Mouse (Mus musculus) embryonic facial prominence, embryonic 12.5 days (tissue): ENCODE measurements at regions not wholly inside any gene's neighbourhood (a gene's known extent, or its start where the extent isn't known, plus 50 kb on each side); places are given as distances from the start of the nearest gene placed in this dataset.

Source experiments
- ATAC-seq: fragments of 200-750 bp; cut with Nextera tagmentation; 2 replicates; pipeline ENCODE4 v1.8.0; 2017; ENCODE audit not compliant: insufficient number of reproducible peaks, insufficient read depth, low FRiP score, low TSS enrichment
- H3K27ac ChIP-seq: fragments of 300-500 bp; sonication (generic); 2 replicates; pipeline ENCODE4 v1.5.1; 2016; ENCODE audit warnings: mild to moderate bottlenecking
- H3K27me3 ChIP-seq: fragments of 300-500 bp; sonication (generic); 2 replicates; pipeline ENCODE4 v1.6.1; 2016; ENCODE audit warnings: mild to moderate bottlenecking, moderate library complexity
- H3K36me3 ChIP-seq: fragments of 300-500 bp; sonication (generic); 2 replicates; pipeline ENCODE4 v1.6.1; 2016; ENCODE audit warnings: mild to moderate bottlenecking
- H3K4me1 ChIP-seq: fragments of 300-500 bp; sonication (generic); 2 replicates; pipeline ENCODE4 v1.6.1; 2016
- H3K4me2 ChIP-seq: fragments of 300-500 bp; sonication (generic); replicated peaks from 2 replicates; pipeline ENCODE4 v1.6.1; 2016; ENCODE audit warnings: mild to moderate bottlenecking, moderate library complexity
- H3K4me3 ChIP-seq: fragments of 300-500 bp; sonication (generic); 2 replicates; pipeline ENCODE4 v1.5.1; 2016; ENCODE audit warnings: mild to moderate bottlenecking
- H3K9ac ChIP-seq: fragments of 300-500 bp; sonication (generic); 2 replicates; pipeline ENCODE4 v1.6.1; 2016; ENCODE audit warnings: mild to moderate bottlenecking, moderate library complexity
- H3K9me3 ChIP-seq: fragments of 300-500 bp; sonication (generic); 2 replicates; pipeline ENCODE4 v1.6.1; 2016; ENCODE audit warnings: mild to moderate bottlenecking, moderate library complexity
- whole genome bisulfite sequencing: fragments of 180-500 bp; shearing (Covaris S2); methylation state at CpG from one replicate; pipeline ENCODE4 v1.1.7; 2016; 5-methylcytosine and 5-hydroxymethylcytosine counted together

DNA sequence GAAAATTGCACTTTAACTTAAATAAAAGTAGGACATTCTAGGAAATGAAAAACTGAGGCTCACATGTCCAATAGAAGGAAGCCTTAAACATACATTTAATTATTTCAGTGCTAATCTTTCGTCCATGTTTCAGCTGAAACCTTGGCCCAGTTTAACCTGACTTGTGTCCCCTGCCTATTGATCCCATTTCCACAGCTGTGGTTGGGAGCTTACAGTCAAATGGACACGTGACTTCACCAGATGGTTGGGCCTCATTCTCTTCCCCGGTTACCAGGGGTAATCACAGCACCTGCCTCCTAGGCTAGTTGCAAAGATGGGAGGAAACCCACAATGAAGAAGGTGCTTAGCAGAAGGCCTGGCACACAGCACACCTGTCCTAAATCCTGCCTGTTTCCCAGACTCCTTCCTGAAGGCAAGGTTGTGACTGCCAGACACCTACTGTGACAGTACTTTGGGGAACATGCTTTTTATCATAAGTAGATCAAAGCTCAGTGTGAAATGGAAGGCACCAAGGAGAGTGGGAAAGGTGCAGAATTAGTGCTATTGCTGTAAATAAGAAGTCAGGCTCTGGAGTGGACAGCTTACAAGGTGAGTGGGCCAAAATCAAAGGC lies 52.4 kb upstream of the Gadd45a start:
- H3K27ac ChIP-seq: no peak overlapping the region
- H3K27me3 ChIP-seq: no peaks in the 10 kb centered on the region
- no peak overlapping the region for H3K9ac ChIP-seq
- H3K4me1 ChIP-seq: no peaks in the 10 kb centered on the region
- no peak overlapping the region for H3K4me3 ChIP-seq
- H3K4me2 ChIP-seq: no peak overlapping the region
- WGBS: 71% methylated on average over 3 of the region's 3 CpGs
- no peaks in the 10 kb centered on the region for H3K9me3 ChIP-seq
- no peaks in the 10 kb centered on the region for H3K36me3 ChIP-seq
- no peak for ATAC-seq

- 65% methylated on average over 21 of the region's 21 CpGs for WGBS
- no peaks in the 10 kb centered on the region for H3K9me3 ChIP-seq
- H3K36me3 ChIP-seq: no peaks in the 10 kb centered on the region
- no peak overlapping the region for H3K9ac ChIP-seq
- H3K27me3 ChIP-seq: no peaks in the 10 kb centered on the region
- H3K4me3 ChIP-seq: no peak overlapping the region
- no peak overlapping the region for H3K27ac ChIP-seq
- ATAC-seq: no peak
- no peak overlapping the region for H3K4me2 ChIP-seq
- no peaks in the 10 kb centered on the region for H3K4me1 ChIP-seq
These were observed 51.6 kb upstream of the Gadd45a start for GRCm38 (mm10) chr6:67088741-67089455.

DNA sequence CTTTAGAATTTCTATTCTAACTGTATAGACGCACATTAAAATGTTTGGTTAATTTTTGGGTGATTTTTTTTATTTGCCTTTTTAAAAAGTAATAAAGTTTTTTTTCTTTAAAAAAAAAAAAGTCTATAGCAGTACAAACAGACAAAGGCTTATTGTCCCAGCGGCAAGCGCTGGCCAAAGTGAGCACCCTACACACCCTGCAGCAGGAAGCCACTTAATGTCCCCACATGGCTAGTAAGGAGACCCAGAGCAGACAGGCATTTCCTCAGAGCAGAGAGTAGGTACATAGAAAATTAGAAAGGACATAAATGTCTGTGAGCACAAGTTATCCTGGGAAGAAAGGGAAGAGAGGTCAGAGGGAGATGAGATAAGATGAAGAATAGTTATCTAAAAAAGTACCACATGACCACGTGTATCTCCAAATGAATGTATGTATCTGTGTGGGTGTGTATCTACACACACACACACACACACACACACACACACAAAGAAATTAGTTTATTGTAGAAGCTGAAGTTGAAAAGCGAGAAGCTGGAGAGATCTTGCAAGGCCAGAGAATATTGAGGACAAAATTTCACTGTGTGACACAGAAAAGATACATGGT lies 50.7 kb upstream of the Gadd45a start:
- Histone ChIP-seq H3K27me3 (no peaks in the 10 kb centered on the region), H3K9ac (no peak overlapping the region), H3K9me3 (no peaks in the 10 kb centered on the region), H3K36me3 (no peaks in the 10 kb centered on the region), H3K4me2 (no peak overlapping the region), H3K4me1 (no peaks in the 10 kb centered on the region), H3K27ac (no peak overlapping the region), H3K4me3 (no peak overlapping the region)
- no peak for ATAC-seq
- 66% methylated on average over 5 of the region's 5 CpGs for WGBS

DNA sequence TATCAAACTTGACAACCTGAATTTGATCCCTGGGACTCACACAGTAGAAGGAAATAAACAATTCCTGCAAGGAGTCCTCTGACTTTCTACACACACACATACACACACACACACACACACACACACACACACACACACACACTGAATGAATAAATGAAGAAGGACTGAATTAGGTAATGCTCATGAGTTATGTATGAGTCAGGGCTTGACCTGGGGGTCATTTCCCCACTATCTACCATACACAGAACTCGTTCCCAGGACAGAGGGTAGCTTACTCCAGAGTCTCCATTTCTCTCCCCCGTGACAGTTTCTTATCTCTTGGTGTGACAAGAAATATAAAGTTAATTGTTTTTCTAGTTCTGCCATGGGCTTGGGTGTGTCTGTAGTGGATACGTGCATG lies 50.1 kb upstream of the Gadd45a start:
- H3K27ac ChIP-seq: no peak overlapping the region
- ATAC-seq: no peak
- H3K9ac ChIP-seq: no peak overlapping the region
- no peak overlapping the region for H3K4me3 ChIP-seq
- no peaks in the 10 kb centered on the region for H3K4me1 ChIP-seq
- H3K36me3 ChIP-seq: no peaks in the 10 kb centered on the region
- WGBS: 47% methylated on average over 3 of the region's 3 CpGs
- H3K27me3 ChIP-seq: no peaks in the 10 kb centered on the region
- H3K4me2 ChIP-seq: no peak overlapping the region
- H3K9me3 ChIP-seq: no peaks in the 10 kb centered on the region
